Mouse (Mus musculus) heart, embryonic 16.5 days (tissue): Measurements from ENCODE around the gene Erc2. TPM values are rescaled to one million over a fixed set of nuclear protein-coding genes. Genes with fewer than 3 reads are reported as not detected.

Source experiments
- ATAC-seq: fragments of 200-750 bp; cut with Nextera tagmentation; replicated peaks from 2 replicates; pipeline ENCODE4 v1.8.0; 2017; ENCODE audit warnings: moderate number of reproducible peaks; ENCODE audit not compliant: insufficient read depth, low FRiP score; ENCODE audit errors: extremely low read depth
- H3K27ac ChIP-seq: fragments of 300-500 bp; sonication (generic); 2 replicates; pipeline ENCODE4 v1.5.1; 2014; ENCODE audit warnings: mild to moderate bottlenecking, low read length, control low read depth, moderate library complexity
- H3K27me3 ChIP-seq: fragments of 300-500 bp; sonication (generic); 2 replicates; pipeline ENCODE4 v1.6.1; 2014; ENCODE audit warnings: low read length, mixed read lengths; ENCODE audit not compliant: control insufficient read depth, insufficient read depth
- H3K36me3 ChIP-seq: fragments of 300-500 bp; sonication (generic); 2 replicates; pipeline ENCODE4 v1.6.1; 2014; ENCODE audit not compliant: control insufficient read depth, insufficient read depth
- H3K4me1 ChIP-seq: fragments of 300-500 bp; sonication (generic); 2 replicates; pipeline ENCODE4 v1.6.1; 2014; ENCODE audit warnings: low read length, mixed read lengths; ENCODE audit not compliant: control insufficient read depth, insufficient read depth
- H3K4me2 ChIP-seq: fragments of 300-500 bp; sonication (generic); 2 replicates; pipeline ENCODE4 v1.6.1; 2014; ENCODE audit warnings: low read depth, mild to moderate bottlenecking, control low read depth, low read length
- H3K4me3 ChIP-seq: fragments of 300-500 bp; sonication (generic); 2 replicates; pipeline ENCODE4 v1.5.1; 2014; ENCODE audit warnings: mild to moderate bottlenecking, control low read depth, low read length
- H3K9ac ChIP-seq: fragments of 300-500 bp; sonication (generic); 2 replicates; pipeline ENCODE4 v1.6.1; 2014; ENCODE audit warnings: low read length, control low read depth
- H3K9me3 ChIP-seq: fragments of 300-500 bp; sonication (generic); replicated peaks from 2 replicates; pipeline ENCODE4 v1.6.1; 2016; ENCODE audit warnings: low read length; ENCODE audit not compliant: control insufficient read depth
- WGBS: fragments of 180-500 bp; shearing (Covaris S2); extraction: QIAGEN DNeasy Blood & Tissue Kit; methylation state at CpG from one replicate; pipeline ENCODE4 v1.1.7; 2014; 5-methylcytosine and 5-hydroxymethylcytosine counted together
- polyA plus RNA-seq: library from polyadenylated mRNA; unstranded; fragments of >200 nt; fragmentation: Nextera tagmentation; extraction: Ambion mirVana; gene quantifications from 2 replicates; pipeline ENCODE4 v1.2.1, GENCODE M21; 2015

Gene Erc2
- polyA plus RNA-seq, 1 experiment from 2014 or later = 1.5 TPM

DNA sequence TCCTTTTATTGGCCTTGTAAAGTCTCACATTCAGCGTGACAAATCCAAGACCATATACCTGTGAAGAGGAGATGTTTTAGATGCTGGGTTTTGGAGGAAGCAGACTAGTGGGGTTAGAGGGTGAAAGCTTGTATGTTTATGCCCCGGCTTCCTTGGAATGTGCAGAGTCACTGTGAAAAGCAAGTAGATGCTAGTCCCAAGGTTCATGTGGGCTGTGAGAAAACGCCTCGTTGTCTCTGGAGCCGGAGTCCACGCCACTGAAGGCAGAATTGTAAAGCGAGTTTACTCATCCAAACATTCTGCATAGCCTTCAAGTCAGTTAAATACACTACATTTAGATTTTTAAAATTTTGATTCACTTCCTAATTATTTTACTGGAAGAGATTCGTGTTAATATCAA, 748.5 kb downstream of the Erc2 start:
- no peak overlapping the region for H3K27ac ChIP-seq
- no peaks in the 10 kb centered on the region for H3K36me3 ChIP-seq
- 66% methylated on average over 8 of the region's 8 CpGs for WGBS

DNA sequence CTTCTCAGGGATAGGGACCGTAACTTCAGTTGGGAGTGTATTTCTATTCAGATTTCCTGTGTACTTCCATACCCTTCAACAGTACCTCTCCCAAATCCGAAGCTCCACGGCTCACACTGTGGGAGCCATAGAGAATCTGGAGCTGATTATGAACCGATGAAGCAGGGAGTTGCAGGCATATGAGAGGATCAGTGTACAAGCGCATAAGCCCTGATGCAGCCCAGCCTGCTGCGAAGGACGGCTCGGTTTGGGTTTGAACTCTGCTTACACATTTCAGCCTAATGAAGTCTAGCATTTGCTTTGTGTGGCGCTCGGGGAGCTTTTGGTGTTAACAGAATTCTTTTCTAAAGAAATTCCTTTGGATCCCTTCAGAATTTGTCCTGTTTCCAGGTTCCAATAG, 749.4 kb downstream of the Erc2 start:
- Histone ChIP-seq H3K27ac (no peak overlapping the region), H3K36me3 (no peaks in the 10 kb centered on the region), H3K9me3 (no peaks in the 10 kb centered on the region), H3K4me2 (no peak overlapping the region), H3K4me3 (no peak overlapping the region), H3K27me3 (no peaks in the 10 kb centered on the region), H3K4me1 (peaks cover 6% of the 10 kb centered on the region), H3K9ac (no peak overlapping the region)
- ATAC-seq = no peak
- 90% methylated on average over 10 of the region's 10 CpGs for WGBS

More for the DNA sequence above, 748.5 kb downstream of the Erc2 start:
- no peak overlapping the region for H3K9ac ChIP-seq
- H3K9me3 ChIP-seq = no peaks in the 10 kb centered on the region
- no peak overlapping the region for H3K4me2 ChIP-seq
- H3K4me3 ChIP-seq = no peak overlapping the region
- ATAC-seq = no peak
- no peaks in the 10 kb centered on the region for H3K27me3 ChIP-seq
- H3K4me1 ChIP-seq = peaks cover 2% of the 10 kb centered on the region

DNA sequence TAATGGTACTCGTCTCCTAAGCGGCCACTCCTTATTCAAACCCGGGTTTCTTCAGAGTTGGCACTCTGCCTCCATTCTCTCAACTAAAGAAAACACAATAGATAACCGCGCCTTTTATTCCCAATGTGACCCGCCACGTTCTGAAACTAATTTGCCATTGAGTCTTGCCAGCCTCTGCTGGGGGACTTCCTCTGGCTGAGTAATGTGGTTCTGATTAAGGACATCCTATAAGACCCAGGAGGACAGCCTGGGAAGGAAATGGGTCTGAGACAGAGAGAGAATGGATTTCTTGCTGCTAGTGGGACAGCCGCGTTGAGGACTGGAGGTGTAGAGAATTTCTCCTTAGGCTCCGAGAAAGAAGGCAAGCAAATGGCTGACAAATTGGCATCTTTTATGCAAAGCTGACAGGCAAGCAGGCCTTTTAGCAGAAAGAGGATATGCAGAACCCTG, 753.4 kb downstream of the Erc2 start:
- Histone ChIP-seq H3K4me2 (peak overlapping the region; percentile 39; the same call in 1 of the 2 replicates), H3K27me3 (no peaks in the 10 kb centered on the region), H3K36me3 (no peaks in the 10 kb centered on the region), H3K27ac (no peak overlapping the region), H3K9ac (no peak overlapping the region), H3K9me3 (no peaks in the 10 kb centered on the region), H3K4me1 (peaks cover 6% of the 10 kb centered on the region), H3K4me3 (no peak overlapping the region)
- ATAC-seq = peak; percentile 41; the same call in 1 of the 2 replicates
- 23% methylated on average over 10 of the region's 10 CpGs for WGBS

DNA sequence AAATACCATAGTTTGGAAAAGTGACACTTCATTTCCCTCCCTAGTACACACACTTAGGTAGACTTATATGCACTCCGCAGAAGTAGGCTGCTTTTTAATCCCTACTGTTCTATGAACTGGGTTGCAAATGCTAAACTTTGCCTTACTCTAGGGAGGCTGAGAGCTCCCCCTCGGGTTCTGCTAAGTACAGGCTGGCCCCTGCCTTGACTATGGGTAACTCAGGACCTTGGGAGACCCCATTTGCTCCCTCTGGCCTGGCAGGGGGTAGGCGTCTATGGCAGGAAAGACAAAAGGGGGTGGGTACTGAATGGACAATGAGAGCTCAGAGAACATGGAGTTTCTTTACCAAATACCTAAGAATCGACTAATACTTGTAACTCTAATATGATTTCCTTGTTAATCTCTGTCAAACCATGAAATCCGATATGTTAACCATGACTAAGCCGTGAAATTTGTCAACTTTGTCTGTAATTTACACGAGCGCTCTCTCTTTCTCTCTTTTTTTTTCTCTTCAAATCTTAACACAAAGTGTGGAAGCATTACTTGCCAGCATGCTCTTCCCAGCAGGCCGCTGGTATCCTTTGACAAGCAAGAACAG, 754.1 kb downstream of the Erc2 start:
- Histone ChIP-seq H3K27me3 (no peaks in the 10 kb centered on the region), H3K9ac (no peak overlapping the region), H3K27ac (no peak overlapping the region), H3K4me1 (peaks cover 6% of the 10 kb centered on the region), H3K4me2 (peak overlapping the region; percentile 39; the same call in 1 of the 2 replicates), H3K9me3 (no peaks in the 10 kb centered on the region), H3K4me3 (no peak overlapping the region), H3K36me3 (no peaks in the 10 kb centered on the region)
- no peak for ATAC-seq
- WGBS = 69% methylated on average over 9 of the region's 9 CpGs

DNA sequence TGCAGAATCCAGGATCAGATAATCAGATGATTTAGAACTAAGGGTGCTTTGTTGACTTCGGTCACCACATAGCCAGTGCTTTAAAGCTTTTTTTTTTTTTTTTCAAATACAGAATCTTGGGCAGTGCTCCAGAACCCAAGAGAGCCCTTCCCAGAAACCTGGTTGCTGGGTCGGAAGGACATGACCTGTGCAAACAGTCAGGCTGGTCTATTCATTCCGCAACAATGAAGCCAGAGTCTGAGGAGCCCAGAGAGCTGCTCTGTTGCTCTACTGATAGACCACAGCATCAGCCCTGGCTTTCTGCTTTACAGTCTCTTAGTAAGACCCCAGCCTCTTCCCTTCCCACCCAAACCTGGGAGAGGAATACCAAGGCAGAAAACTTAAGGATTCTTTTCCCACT, 755.3 kb downstream of the Erc2 start:
- no peak overlapping the region for H3K27ac ChIP-seq
- peaks cover 6% of the 10 kb centered on the region for H3K4me1 ChIP-seq
- H3K36me3 ChIP-seq = no peaks in the 10 kb centered on the region
- no peak overlapping the region for H3K4me2 ChIP-seq
- H3K9me3 ChIP-seq = no peaks in the 10 kb centered on the region
- H3K9ac ChIP-seq = no peak overlapping the region
- no peak for ATAC-seq
- no peak overlapping the region for H3K4me3 ChIP-seq
- H3K27me3 ChIP-seq = no peaks in the 10 kb centered on the region
- WGBS = 68% methylated on average over 3 of the region's 3 CpGs

DNA sequence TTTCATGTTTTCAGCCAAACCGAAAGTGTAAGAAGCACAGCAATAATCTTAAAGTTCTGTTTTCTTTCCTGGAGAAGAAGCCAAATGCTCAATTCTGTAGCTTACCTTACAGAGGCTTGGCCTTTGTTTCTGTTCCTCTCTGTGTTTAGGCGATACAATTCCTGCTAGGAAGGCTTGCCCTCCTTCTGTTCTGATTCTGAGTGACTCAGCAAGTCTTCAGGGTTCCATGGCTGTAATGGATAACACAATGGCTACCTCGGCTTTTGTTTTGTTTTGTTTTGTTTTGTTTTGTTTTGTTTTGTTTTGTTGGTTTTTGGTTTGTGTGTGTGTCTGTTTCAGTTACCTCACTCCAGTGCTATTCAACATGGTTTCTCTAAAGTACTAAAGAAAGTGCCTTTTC, 757.9 kb downstream of the Erc2 start:
- no peak overlapping the region for H3K4me3 ChIP-seq
- H3K27me3 ChIP-seq = no peaks in the 10 kb centered on the region
- no peaks in the 10 kb centered on the region for H3K9me3 ChIP-seq
- no peak overlapping the region for H3K4me2 ChIP-seq
- ATAC-seq = no peak
- H3K36me3 ChIP-seq = no peaks in the 10 kb centered on the region
- whole genome bisulfite sequencing = 81% methylated on average over 3 of the region's 3 CpGs
- H3K4me1 ChIP-seq = peaks cover 6% of the 10 kb centered on the region
- H3K27ac ChIP-seq = no peak overlapping the region
- no peak overlapping the region for H3K9ac ChIP-seq

DNA sequence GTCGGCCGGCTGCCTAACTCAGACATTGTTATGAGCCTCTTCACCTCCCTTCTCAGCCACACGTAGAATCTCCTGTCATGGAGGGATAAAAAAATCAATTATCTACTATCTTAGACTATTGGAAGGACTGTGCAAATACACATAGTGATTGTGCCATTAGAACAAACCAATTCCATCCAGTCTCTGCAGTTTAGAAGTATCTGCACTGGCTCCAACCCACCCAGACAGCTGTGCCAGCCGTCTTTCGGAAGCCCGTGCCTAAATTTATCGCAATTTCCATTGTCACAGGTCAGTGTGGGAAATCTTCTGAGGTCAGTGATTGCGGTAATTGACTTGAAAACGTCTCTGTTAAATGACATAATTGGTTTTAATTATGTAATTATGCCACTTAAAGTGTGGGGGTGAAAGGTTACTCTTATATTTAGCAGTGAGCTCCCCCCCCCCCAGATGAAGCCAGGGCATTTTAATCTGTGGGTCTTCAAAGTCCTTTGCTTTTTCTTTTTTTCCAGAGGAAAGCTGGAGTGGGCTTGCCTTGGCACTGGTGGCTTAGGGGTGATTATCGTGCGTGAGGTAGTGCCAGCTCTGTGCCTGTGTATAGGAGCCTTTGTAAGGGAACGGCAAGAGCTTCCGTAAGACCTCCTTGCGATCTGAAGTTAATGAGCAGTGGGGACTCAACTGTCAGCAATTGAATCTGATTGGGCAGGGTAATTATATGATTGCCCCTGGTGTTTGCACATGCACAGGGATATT, 759.7 kb downstream of the Erc2 start:
- Histone ChIP-seq H3K9ac (no peak overlapping the region), H3K4me2 (no peak overlapping the region), H3K9me3 (no peaks in the 10 kb centered on the region), H3K27me3 (no peaks in the 10 kb centered on the region), H3K4me1 (no peaks in the 10 kb centered on the region), H3K4me3 (no peak overlapping the region), H3K36me3 (no peaks in the 10 kb centered on the region), H3K27ac (no peak overlapping the region)
- WGBS = 70% methylated on average over 14 of the region's 14 CpGs
- ATAC-seq = no peak

DNA sequence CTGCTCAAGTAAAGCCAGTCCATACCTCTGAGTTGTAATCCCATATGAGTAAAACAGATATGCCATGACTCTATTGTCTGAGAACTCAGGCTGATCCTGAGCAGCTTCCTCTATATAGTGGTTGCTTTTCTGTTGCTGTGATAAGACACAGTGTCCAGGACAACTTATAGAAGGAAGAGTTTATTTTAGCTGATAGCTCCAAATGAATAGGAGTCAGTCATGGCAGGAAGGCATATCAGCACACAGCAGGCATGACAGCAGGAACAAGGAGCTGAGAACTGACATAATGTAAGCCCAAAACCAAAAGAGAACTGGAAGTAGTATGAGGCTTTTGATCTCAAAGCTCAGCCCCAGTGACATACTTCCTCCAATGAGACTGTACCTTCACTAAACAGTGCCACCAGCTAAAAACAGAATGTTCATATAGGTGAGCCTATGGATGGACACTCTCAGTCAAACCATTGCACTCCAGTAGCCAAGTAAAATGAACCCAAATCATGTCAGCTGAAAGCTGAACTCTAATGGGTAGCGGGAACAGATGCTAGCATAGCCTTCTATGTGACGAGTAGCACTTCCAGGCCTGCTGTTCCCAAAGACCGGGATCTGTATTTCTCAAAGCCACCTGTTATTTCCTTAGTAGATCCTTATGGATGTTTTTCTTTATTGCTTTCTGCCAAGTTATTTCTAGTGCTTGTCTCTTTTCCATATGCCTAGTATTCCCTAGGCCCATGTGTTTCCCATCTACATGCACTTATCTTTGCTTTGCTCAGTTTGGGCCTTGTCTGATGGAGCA, 764.8 kb downstream of the Erc2 start:
- no peak overlapping the region for H3K4me2 ChIP-seq
- no peak overlapping the region for H3K27ac ChIP-seq
- no peaks in the 10 kb centered on the region for H3K36me3 ChIP-seq
- no peak overlapping the region for H3K4me3 ChIP-seq
- no peaks in the 10 kb centered on the region for H3K9me3 ChIP-seq
- ATAC-seq = no peak
- H3K4me1 ChIP-seq = no peaks in the 10 kb centered on the region
- no peak overlapping the region for H3K9ac ChIP-seq
- 88% methylated on average over 3 of the region's 3 CpGs for WGBS
- H3K27me3 ChIP-seq = no peaks in the 10 kb centered on the region

DNA sequence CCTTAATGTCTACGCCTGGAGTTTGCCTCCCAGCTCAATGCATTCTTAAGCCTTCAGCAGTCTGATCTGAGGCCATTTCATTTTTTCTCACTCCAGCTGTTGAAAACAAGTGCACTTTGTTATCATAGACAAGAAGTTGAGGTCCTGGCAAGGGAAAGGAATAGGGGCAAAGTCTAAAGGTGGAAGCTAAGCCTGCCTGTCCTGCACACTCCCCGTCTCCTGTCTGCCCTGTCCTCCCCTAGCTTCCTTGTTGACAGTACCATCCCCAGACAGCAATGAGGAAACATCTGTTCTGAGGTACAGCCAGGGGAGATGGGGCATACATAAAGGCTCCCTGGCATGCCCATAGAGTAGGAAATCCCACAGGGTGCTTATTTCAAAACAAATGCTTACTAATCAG, 776.7 kb downstream of the Erc2 start:
- H3K4me3 ChIP-seq = no peak overlapping the region
- no peak for ATAC-seq
- no peak overlapping the region for H3K27ac ChIP-seq
- no peaks in the 10 kb centered on the region for H3K4me1 ChIP-seq
- no peaks in the 10 kb centered on the region for H3K27me3 ChIP-seq
- H3K4me2 ChIP-seq = no peak overlapping the region
- H3K9me3 ChIP-seq = no peaks in the 10 kb centered on the region
- no peak overlapping the region for H3K9ac ChIP-seq
- no peaks in the 10 kb centered on the region for H3K36me3 ChIP-seq
- 83% methylated on average over 2 of the region's 2 CpGs for WGBS
